Mouse (Mus musculus) liver, embryonic 11.5 days (tissue): ENCODE measurements around the gene Veph1. TPM values are rescaled to one million over a fixed set of nuclear protein-coding genes. Genes with fewer than 3 reads are reported as not detected.
"Not testable (repeated sequence)": the region's sequence is repeated elsewhere in the genome, so short reads cannot be mapped to it uniquely, and the experiment has no call there.

Experiments used
- ATAC-seq: fragments of 200-750 bp; cut with Nextera tagmentation; replicated peaks from 2 replicates; pipeline ENCODE4 v1.8.0; 2017; ENCODE audit warnings: moderate number of reproducible peaks, mild to moderate bottlenecking, moderate TSS enrichment, moderate library complexity; ENCODE audit not compliant: low FRiP score
- DNase-seq: peaks from one replicate; pipeline ENCODE4 v3.0.0-alpha.2; 2017; ENCODE audit warnings: low spot score
- H3K27ac ChIP-seq: fragments of 300-500 bp; sonication (generic); 2 replicates; pipeline ENCODE4 v1.5.1; 2014; ENCODE audit warnings: mild to moderate bottlenecking, low read depth, low read length, control low read depth
- H3K27me3 ChIP-seq: fragments of 300-500 bp; sonication (generic); replicated peaks from 2 replicates; pipeline ENCODE4 v1.6.1; 2014; ENCODE audit warnings: low read length, mixed read lengths; ENCODE audit not compliant: control insufficient read depth, insufficient read depth
- H3K36me3 ChIP-seq: fragments of 300-500 bp; sonication (generic); 2 replicates; pipeline ENCODE4 v1.6.1; 2014; ENCODE audit warnings: mild to moderate bottlenecking, low read length, moderate library complexity, mixed read lengths; ENCODE audit not compliant: control insufficient read depth, insufficient read depth
- H3K4me1 ChIP-seq: fragments of 300-500 bp; sonication (generic); replicated peaks from 2 replicates; pipeline ENCODE4 v1.6.1; 2014; ENCODE audit warnings: low read length, mixed read lengths; ENCODE audit not compliant: control insufficient read depth, insufficient read depth
- H3K4me2 ChIP-seq: fragments of 300-500 bp; sonication (generic); 2 replicates; pipeline ENCODE4 v1.6.1; 2014; ENCODE audit warnings: mild to moderate bottlenecking, control low read depth, moderate library complexity
- H3K4me3 ChIP-seq: fragments of 300-500 bp; sonication (generic); 2 replicates; pipeline ENCODE4 v1.5.1; 2014; ENCODE audit warnings: low read depth, low read length, control low read depth
- H3K9ac ChIP-seq: fragments of 300-500 bp; sonication (generic); 2 replicates; pipeline ENCODE4 v1.6.1; 2014; ENCODE audit warnings: low read depth, low read length, control low read depth
- H3K9me3 ChIP-seq: fragments of 300-500 bp; sonication (generic); 2 replicates; pipeline ENCODE4 v1.6.1; 2016; ENCODE audit warnings: low read length, inconsistent platforms, mixed read lengths; ENCODE audit not compliant: control insufficient read depth
- WGBS: fragments of 180-500 bp; shearing (Covaris S2); extraction: QIAGEN DNeasy Blood & Tissue Kit; methylation state at CpG from one replicate; pipeline ENCODE4 v1.1.7; 2014; 5-methylcytosine and 5-hydroxymethylcytosine counted together
- polyA plus RNA-seq: library from polyadenylated mRNA; unstranded; fragments of >200 nt; fragmentation: Nextera tagmentation; extraction: Ambion mirVana; gene quantifications from 2 replicates; pipeline ENCODE4 v1.2.1, GENCODE M21; 2014

The Veph1 gene
- polyA plus RNA-seq, 1 experiment from 2014 or later = 0.14 TPM

DNA sequence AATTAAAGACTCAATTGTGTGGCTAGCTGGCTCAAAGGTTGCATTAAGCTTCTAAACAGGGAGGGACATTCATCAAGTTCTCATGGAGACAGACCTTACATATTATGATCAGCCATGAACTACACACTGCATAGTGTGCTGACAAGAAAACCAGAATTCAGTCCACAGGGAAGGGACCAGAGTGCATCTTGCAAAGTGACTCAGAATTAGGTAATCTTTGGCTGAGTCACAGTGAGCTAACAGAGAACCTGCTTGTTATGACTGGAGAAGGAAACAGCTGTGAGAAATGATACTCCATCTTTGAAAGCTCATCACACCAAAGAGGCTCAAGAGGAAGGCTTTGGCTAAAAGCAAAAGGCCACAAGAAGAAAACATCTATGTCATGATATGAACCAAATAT, 56.2 kb downstream of the Veph1 start:
- DNase-seq (no peak), ATAC-seq (no peak)
- Histone ChIP-seq H3K9me3 (no peaks in the 10 kb centered on the region), H3K27ac (no peak overlapping the region), H3K27me3 (no peaks in the 10 kb centered on the region), H3K4me1 (no peaks in the 10 kb centered on the region), H3K4me2 (no peak overlapping the region), H3K9ac (no peak overlapping the region), H3K4me3 (no peak overlapping the region), H3K36me3 (no peaks in the 10 kb centered on the region)

DNA sequence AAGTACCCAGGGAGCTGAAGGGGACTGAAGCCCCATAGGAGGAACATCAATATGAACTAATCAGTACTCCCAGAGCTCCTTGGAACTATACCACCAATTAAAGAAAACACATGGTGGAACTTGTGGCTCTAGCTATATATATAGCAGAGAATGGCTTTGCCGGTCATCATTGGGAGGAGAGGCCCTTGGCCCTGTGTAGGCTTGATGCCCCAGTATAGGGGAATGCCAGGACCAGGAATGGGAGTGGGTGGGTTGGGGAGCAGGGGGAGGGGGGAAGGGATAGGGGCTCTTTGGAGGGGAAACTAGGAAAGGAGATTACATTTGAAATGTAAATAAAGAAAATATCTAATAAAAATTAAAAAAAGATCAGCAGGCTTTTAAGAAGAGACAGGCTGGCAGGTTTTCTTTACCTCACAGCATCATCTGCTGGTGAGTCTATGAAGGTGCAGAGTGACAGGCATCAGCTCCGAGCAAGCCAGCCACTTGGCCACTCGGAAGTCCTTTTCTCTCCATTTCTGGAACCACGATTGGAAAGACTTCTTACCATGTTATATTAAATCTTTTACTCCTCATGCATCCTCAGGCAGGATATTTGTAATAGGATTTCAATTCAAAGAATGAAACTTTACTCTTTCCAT, 60.3 kb downstream of the Veph1 start:
- H3K27ac ChIP-seq, H3K9me3 ChIP-seq, H3K4me1 ChIP-seq, H3K9ac ChIP-seq, DNase-seq, H3K4me3 ChIP-seq, H3K36me3 ChIP-seq, H3K27me3 ChIP-seq, H3K4me2 ChIP-seq, ATAC-seq: not testable (repeated sequence)
- WGBS = 49% methylated on average over 4 of the region's 4 CpGs

GRCm38 (mm10) chr3:66224931-66225537, 71.6 kb downstream of the Veph1 start:
- Histone ChIP-seq H3K4me1 (no peaks in the 10 kb centered on the region), H3K9ac (no peak overlapping the region), H3K9me3 (no peaks in the 10 kb centered on the region), H3K36me3 (no peaks in the 10 kb centered on the region), H3K27me3 (peaks cover 21% of the 10 kb centered on the region), H3K4me3 (no peak overlapping the region), H3K27ac (no peak overlapping the region), H3K4me2 (no peak overlapping the region)
- no peak for DNase-seq
- no peak for ATAC-seq
- 79% methylated on average over 15 of the region's 15 CpGs for WGBS

DNA sequence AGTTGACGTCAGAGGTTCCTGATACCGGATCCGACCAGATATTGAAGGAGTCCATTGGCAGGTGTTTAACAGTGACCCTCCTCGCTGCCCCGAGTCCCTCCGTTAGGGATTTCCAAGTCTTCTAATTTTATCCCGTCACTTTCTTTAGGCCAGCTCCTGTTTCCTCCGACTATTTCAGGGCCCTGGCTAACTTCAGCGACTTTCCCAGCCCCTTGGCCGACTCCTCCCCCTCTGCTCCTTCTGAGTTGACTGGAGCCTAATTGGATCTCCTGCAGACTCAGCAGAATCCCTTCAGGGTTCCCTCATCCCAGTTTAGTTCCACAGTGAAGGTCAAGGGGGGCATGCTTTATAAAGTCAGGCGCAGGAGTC, 75.4 kb downstream of the Veph1 start:
- H3K9ac ChIP-seq = no peak overlapping the region
- 4% methylated on average over 11 of the region's 11 CpGs for WGBS
- DNase-seq = no peak
- H3K4me3 ChIP-seq = peak overlapping the region; percentile 42
- ATAC-seq = peak; percentile 34; the same call in 1 of the 2 replicates
- peak overlapping the region; percentile 64 for H3K4me2 ChIP-seq
- peaks cover 26% of the 10 kb centered on the region for H3K27me3 ChIP-seq
- no peaks in the 10 kb centered on the region for H3K9me3 ChIP-seq
- no peaks in the 10 kb centered on the region for H3K4me1 ChIP-seq
- H3K36me3 ChIP-seq = no peaks in the 10 kb centered on the region
- no peak overlapping the region for H3K27ac ChIP-seq

GRCm38 (mm10) chr3:66220554-66221242, 75.9 kb downstream of the Veph1 start:
- DNase-seq = peak; percentile 49
- under 1% methylated on average over 54 of the region's 54 CpGs for WGBS
- Histone ChIP-seq H3K9ac (0 out of 2 replicates have a peak overlapping the region, but pooled peaks have one; percentile 3), H3K27me3 (peaks cover 26% of the 10 kb centered on the region), H3K4me1 (no peaks in the 10 kb centered on the region), H3K27ac (no peak overlapping the region), H3K9me3 (no peaks in the 10 kb centered on the region), H3K4me2 (peak overlapping the region; percentile 64), H3K4me3 (peak overlapping the region; percentile 42), H3K36me3 (no peaks in the 10 kb centered on the region)
- peak; percentile 54; the same call in 1 of the 2 replicates for ATAC-seq

DNA sequence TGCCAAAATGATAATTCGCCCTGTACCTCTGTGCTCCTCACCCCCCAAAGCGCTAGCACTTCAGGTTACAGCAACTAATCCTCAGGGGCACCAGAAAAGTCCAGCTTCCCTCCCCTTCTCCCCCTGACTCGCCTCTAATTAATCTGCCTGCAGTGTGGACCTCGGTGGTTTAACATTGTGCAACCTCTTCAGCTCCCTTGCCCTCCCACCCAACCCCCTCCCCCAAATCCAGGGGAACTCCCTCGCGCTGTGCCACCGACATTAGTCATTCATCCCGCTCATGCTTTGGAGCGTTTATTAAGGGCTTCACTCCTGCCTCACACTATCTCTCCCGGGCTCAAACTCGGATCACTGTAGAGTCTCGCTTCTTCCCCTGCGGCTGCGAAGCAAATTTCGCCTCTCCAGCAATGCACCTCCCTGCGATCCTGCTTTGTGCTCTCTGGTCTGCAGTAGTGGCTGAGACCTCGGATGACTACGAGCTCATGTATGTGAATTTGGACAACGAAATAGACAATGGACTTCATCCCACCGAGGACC, 76.9 kb downstream of the Veph1 start, which contains the start of gene Ptx3:
Ptx3 (plus strand) TSS at position 256 of the 537 bp plus-strand sequence.
- Histone ChIP-seq H3K27ac (no peak within 1 kb of the TSS), H3K4me2 (peak within 1 kb of the TSS; percentile 64), H3K9ac (0 out of 2 replicates have a peak within 1 kb of the TSS, but pooled peaks have one; percentile 3), H3K9me3 (no peaks in the 10 kb centered on the region), H3K27me3 (peaks cover 26% of the 10 kb centered on the region), H3K4me3 (peak within 1 kb of the TSS; percentile 42), H3K36me3 (no peaks in the 10 kb centered on the region), H3K4me1 (no peaks in the 10 kb centered on the region)
- ATAC-seq (no peak), DNase-seq (peak; percentile 35)
- 5% methylated on average over 20 of the region's 20 CpGs for WGBS

- no peak for ATAC-seq
- Histone ChIP-seq H3K36me3 (no peaks in the 10 kb centered on the region), H3K9ac (no peak overlapping the region), H3K9me3 (no peaks in the 10 kb centered on the region), H3K4me1 (no peaks in the 10 kb centered on the region), H3K4me2 (no peak overlapping the region), H3K27me3 (peaks cover 12% of the 10 kb centered on the region), H3K4me3 (no peak overlapping the region), H3K27ac (no peak overlapping the region)
- DNase-seq = no peak
- 68% methylated on average over 8 of the region's 8 CpGs for WGBS
Observed at GRCm38 (mm10) chr3:66215759-66216158, 80.9 kb downstream of the Veph1 start.

GRCm38 (mm10) chr3:66213524-66213923, 83.1 kb downstream of the Veph1 start:
- Histone ChIP-seq H3K9ac (no peak overlapping the region), H3K27ac (no peak overlapping the region), H3K27me3 (no peaks in the 10 kb centered on the region), H3K4me2 (no peak overlapping the region), H3K9me3 (no peaks in the 10 kb centered on the region), H3K4me1 (no peaks in the 10 kb centered on the region), H3K36me3 (no peaks in the 10 kb centered on the region), H3K4me3 (no peak overlapping the region)
- DNase-seq (no peak), ATAC-seq (no peak)
- WGBS = 93% methylated on average over 1 of the region's 1 CpGs
